Mouse (Mus musculus) left cerebral cortex, postnatal 36 days (tissue): Measurements from ENCODE around the gene Btbd17. TPM values are rescaled to one million over a fixed set of nuclear protein-coding genes. Genes with fewer than 3 reads are reported as not detected.
A peak's percentile ranks its signal among the peaks of the same experiment; 100 is the strongest.

Source experiments
- DNase-seq, 2 experiments: peaks; one replicate each; pipeline ENCODE4 v3.0.0; 2021 to 2022; ENCODE audit warnings: low spot score in 2 of 2, mixed read lengths in 1 of 2
- intact Hi-C: fragments of 180-260 bp; cut with DNase I; formaldehyde crosslinking; loops from one replicate; pipeline ENCODE4 v1.15.1; 2025
- total RNA-seq, 2 experiments: library from RNA; stranded (reverse); gene quantifications; 2 replicates each; pipeline ENCODE4 v1.2.3; 2021

The Btbd17 gene
- 10 to 100 TPM; 29.1 to 35.8 TPM for total RNA-seq

DNA sequence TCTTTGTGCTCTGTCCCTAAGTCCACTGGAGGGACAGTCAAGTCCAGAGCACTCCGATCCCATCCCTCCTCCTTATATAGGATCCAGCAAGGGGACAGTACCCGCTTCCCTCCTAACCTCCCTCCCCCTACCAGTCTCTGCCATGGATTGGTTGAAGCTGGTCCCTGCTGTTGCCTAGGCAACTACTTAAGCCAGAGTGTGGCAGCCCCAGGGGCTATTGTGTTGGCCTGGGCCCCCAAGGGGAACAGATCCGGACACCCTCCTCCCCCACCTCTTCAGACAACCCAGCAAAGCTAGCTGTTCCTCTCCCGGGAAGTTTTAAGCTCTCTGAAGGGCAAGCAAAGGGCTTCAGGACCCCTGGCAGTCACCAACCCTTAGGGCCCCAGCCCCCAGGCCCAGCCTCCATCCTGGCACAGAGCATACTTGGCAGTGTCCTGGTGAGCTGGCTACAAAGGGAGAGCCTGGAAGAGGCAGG lies at the start of gene Btbd17:
TSS of gene Btbd17 (minus strand) at position 98 of the 475 bp plus-strand sequence.
- intact Hi-C loops = loop anchor here (2.0 to 10.0 kb wide), 2 partner anchors 27 to 121 kb away; partner anchors contain the start of gene Ttyh2
- DNase-seq = peak; percentile 32 to 46

DNA sequence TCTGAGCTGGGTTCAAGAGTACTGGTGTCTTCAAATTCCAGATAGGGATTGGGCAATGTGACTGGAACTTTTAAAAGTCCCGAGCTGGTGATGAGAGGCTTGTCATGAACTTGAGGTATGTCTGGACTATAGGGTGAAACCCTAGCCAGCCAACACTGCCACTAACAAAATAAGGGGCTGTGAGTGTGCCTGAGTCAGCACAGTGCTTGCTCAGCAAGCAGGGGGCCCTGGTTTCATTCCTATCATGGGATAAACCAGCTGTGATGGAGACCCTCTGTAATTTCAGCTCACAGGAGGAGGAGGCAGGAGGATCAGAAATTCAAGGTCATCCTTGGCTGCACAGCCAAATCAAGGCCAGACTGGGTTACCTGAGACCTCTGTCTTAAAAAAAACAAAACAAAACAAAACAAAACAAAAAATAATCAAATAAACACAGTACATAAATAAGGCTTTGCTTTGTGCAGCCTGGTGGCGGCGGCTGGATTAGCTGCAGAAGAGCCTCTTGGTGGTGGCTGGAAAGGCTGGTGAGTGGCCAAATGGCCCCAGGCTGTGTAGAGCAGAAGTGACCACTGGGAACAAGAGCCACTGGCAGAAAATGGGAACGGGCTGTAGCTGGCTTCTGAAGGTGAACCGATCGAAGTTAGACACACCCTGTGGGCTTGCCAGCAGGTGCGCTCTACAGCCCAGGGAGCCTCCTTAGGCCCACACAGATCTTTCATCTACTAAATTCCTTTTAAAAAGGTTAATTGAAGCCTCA lies 48.9 kb upstream of the Btbd17 start:
- DNase-seq = no peak
- intact Hi-C loops = no loop called here

DNA sequence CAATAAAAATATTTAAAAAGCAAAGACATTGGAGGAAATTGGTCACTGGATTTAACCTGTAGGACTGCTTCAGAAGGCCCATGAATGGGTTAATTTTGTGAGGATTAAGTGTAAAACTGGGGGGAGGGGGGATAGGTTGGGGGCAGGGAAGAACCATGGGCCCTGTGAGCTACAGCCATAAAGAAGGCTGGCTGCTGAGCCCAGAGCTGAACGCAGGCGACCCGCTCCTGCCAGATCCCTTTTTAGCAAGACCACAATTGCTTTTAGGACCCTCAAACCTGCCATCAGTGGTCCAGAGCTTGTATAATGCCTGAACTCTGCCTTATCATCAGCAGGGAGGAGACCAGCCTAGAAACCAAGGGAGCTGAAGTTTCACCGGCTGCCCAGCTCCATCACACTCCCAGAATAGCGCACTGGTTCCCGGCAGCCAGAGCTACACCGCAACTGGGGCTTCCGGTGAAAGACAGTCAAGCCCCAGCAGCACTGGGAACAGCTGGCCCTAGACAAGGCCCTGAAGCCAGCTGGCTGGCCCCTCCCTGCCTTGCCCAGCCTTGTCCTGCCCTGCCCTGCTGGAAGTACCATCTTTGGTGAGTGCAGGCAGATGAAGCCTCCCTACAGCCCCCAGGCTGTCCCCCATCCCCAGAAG lies 48.2 kb upstream of the Btbd17 start:
- no peak for DNase-seq

DNA sequence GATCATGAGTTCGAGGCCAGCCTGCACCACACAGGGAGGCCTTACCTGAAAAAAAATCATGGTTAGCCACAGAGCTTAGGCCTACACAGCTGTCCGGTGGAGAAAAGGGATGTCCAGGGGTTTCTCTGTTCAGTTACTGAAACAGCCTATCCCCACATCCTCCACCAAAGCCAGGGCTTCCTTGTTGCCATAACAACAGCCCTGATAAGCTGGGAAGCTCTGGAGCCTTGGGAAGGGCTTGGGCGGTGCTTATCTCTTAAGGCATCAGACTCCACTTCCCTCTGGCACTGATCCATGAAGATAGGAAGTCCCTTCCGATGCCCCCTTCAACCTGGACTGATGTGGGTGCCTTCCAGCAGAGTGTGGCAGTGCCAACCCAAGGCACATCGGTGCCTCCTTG lies 37.4 kb upstream of the Btbd17 start:
- intact Hi-C loops = no loop called here
- DNase-seq = no peak

More for the DNA sequence above, 48.2 kb upstream of the Btbd17 start:
- intact Hi-C loops = no loop called here

DNA sequence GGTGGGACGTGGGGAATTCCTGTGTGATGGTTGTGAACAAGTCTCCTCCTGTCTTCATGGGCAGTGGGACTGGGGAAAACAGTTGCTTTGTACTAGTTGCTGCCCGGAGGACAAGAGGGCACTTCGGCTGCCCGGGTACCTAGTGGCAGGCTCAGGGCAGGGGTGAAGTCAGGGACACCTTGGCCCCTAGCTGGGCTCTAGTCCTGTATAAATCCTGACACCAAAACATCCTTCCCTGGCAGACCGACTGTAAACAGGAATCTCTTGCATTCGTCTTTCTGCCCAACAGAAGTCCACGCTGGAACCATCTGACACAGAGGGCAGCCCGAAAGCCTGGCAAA lies 34.7 kb upstream of the Btbd17 start:
- intact Hi-C loops = no loop called here

DNA sequence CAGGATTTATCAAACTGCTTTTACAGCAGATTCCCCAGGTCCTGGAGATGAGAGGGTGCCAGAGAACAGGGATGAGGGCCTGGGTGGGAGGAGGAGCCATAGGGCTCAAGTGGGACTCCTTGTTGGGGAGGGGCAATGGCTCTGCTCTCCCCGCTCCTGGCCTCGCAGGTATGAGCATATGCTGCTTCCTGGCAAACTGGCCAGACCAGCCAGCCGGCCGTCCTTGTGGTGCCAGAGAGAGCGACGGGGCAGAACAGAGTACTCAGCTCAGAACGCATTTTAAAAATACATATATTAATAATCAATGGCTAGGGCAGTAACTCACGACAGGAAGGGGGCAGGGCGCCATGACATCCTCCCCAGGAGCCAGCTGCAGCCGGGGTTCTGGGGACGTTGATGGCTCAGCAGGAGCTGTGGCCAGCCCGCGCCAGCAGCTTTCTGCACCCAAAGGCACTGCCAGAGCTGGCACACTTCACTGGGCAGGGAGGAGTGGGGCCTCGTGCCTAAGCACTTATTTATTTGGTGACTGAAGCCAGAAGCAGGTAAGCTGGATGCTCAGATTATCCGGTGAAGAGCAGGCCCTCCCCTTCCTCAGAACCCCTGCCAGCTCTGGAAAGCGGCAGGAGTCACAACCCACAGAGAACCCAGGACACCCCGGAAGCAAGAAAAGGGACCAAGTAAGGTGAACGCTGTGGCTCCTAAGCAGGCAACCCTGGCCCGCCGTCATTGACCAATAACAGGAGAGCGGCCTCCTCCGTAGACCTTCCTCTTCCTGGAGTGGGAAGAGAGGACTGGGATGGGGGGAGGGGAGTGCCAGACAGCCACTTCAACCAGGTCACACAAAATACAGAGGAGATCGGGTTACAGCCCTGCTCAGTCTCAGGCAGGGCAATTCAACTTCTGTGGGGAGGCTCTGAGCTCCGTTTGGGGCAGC lies 34.0 kb upstream of the Btbd17 start:
- intact Hi-C loops = no loop called here
- no peak for DNase-seq

More for the DNA sequence above, 34.7 kb upstream of the Btbd17 start:
- DNase-seq = no peak

DNA sequence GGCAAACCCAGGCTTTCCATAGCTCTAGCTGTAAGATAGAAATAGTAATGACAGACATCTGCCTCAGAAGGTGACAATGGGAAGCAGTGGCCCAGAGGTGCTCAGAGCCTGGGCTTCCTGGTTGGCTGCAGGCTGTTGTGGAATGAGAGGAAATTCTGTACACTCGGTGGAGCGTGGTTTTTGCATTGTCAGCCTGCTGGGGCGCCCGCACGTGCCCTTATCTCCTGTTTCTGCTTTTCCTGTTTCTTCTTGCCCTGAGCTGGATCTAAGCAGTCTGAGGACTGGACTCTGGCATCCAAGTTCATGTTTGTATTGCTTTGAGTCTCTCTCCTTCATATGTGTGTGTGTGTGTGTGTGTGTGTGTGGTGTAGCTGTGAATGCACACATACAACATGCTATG lies 30.9 kb upstream of the Btbd17 start:
- intact Hi-C loops = no loop called here
- no peak for DNase-seq

DNA sequence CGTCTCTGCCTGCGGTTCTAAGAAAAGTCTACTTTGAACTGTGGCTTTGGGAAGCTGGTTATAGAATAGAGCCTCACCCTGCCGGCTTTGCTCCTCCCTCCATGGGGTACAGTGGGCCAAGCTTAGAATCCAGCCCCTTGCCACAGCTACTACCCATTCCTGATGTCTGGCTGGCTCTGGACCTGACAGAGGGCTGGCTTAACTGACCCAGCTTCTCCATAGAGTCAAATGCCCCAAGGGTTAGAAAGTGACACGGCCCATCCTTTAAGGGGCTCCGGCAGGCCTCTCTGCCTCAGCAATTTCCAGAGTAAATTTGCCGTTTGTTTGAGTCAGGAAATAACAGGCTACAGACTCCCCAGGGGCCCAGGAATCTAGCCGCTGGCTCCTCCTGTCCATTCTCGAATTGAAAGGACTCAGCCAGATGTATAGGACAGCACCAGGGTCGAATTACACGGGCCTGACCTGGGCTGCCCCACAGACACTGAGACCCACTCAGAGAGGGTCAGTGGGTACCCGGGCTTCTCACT lies 27.5 kb upstream of the Btbd17 start:
- intact Hi-C loops = loop anchor here (2.0 kb wide), 1 partner anchor 28 kb away; the partner anchor contains the start of gene Btbd17
- no peak for DNase-seq

DNA sequence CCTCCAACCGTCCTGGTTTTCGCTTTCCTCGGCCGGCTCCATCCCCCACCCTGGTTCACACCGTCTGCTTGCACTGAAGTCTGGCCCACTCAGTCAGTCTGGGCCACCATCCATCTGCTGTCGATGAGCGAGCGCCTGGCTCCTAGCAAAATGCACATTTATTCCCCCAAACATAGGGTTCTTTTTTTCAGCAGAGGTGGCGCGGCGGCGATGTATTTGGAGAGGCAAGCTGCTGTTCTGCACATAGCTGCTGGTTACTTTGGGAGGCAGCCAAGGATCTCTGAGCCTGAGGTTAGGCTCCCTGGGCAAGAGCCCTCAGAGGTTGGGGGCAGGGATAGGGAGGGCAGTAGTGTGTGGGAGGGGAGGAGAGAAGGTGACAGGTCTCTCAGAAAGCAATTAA lies 27.0 kb upstream of the Btbd17 start:
- intact Hi-C loops = loop anchor here (2.0 kb wide), 1 partner anchor 28 kb away; the partner anchor contains the start of gene Btbd17

DNA sequence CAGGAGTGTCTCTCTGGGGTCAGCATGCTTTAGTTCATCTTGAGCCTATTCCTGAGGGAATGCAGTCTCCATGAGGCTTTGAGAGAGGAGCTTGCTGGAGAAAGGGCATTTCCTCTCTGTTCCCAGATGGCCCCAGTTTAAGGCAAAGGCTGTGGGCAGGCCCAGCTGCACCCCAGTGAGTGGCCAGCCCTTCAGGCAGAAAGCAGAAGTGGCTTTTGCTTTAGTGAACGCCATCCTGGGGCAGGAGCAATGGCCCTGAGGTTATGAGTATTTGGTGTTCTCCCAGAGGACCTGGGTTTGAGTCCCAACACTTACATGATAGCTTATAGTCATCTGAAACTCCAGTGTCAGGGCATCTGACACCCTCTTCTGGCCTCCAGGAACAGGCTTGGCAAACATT lies 25.6 kb upstream of the Btbd17 start:
- intact Hi-C loops = no loop called here
- no peak for DNase-seq

More for the DNA sequence above, 27.0 kb upstream of the Btbd17 start:
- DNase-seq = peak; percentile 87 to 88

DNA sequence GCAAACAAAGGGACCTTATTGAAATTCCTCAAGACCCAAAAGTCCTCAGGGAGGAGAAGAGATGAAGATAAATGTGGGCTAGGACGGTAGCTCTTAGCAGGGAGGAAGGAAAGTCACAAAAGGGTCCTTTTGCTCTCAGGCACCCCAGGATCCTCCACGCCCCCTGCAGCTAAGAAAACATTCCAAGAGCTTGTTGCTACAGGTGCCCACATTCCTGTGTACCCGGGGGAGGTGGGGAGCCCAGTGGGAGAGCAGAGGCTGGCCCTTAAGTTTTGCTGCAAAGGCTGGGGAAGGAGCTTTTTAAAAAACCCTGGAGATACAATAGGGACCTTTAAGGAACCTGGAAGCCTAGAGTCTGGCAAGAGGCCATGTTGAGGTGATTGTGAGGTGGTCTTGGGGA lies 24.7 kb upstream of the Btbd17 start:
- DNase-seq = no peak
- intact Hi-C loops = no loop called here

DNA sequence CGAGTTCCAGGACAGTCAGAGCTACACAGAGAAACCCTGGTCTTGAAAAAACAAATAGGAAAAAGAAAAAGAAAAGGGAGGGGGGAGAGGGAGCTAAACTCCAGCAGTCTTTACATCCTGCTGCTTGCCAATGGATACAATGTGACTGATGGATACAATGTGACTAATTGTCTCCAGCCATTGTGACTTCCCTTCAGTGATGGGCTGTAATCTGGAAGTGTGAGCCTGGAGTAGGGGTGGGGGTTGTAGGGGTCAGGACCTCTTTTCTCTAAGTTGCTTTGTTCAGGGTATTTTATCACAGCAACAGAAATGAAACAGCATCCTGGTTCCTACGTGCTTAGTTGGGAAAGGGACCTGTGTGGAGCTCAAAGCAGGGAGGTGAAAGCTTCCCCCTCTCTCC lies 23.4 kb upstream of the Btbd17 start:
- intact Hi-C loops = no loop called here
- no peak for DNase-seq

DNA sequence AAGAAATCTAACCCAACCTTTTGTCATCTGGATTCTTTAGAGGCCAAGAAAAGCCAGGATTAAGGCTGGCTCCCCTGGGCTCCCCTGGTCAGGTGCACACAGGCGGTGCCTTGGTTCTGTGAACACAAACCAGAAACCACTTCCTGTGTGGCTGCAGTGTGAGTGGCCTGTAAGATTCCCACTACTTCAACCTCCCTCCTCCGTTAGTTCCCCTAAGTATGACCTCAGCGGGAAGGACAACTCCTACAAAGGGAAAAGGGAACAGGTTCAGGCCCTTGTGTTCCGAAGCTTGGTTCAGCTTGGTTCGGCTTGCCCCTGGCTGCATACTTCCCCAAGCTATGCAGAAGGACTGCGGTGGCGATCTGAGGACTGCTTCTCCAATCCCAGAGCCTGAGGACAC lies 22.4 kb upstream of the Btbd17 start:
- intact Hi-C loops = no loop called here
- DNase-seq = no peak

DNA sequence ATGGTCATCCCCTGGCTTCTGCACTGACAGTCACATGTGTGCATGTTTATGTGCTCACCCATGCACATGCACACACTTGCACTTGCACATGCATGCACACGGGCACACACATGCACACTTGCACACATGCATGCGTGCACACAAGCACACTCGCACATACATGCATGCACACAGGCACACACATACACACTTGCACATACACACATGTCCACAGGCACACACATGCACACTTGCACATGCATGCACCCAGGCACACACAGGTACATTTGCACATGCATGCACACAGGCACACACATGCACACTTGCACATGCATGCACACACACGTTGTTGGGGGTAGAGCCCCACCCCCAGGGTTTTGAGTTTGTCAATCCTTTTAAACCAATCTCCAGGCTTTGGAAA lies 21.2 kb upstream of the Btbd17 start:
- intact Hi-C loops = no loop called here
- DNase-seq = no peak

DNA sequence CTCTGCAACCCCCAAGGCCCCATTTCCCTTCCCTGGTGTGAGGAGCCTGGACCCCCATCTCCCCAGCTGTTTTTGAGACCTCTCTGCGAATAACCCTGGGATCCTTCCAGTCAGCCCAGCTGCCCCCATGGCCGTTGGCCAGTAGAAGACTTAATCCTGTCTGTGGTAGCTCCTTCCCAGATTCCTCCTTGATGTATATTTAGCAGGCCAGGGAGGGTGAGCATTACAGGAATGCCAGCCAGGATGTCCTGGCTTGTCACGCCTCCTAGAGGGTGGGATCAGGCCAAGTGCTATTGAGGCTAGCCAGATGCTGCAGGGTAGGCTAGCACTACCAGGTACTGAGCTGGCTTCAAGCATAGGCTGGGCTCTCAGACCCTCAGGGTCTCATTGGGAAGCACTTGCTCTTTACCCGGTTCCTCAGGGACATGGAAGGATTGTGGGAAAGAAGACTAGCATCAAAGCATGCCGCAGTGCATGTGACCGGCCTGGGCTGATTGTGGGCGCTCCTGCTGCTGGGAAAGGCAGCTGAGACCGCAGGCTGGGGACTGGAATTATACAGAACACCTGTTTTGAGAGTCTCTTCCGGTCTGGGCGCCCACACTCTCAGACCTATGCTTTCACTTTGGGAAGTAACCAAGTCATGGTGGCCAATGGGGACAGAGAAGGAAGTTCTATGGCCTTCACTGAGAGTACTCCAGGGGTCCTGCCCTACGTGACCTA lies 19.3 kb upstream of the Btbd17 start:
- DNase-seq = no peak
- intact Hi-C loops = no loop called here

DNA sequence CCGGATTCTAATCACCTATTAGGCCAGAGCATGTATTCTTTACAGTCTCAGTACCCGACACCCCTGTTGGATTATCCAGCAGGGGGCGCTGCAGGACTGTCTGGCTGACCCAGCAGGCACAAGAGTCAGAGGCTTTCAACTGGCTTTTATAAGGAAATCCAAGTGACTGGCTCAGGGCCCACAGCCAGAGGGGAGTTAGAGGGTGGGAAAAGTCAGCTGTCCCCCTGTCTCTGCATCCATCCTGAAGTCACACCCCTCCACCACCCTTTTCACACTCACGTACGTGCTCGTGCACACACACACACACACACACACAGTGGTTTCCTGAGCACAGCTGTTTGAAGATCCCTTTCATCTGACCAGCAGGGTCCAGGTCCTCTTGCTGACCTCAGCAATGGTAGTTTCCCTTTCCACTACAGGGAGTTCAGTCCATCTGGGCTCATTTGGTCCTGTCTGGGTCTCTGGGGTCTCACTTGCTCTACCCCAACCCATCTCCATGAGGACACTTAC lies 17.0 kb upstream of the Btbd17 start:
- intact Hi-C loops = loop anchor here (2.0 kb wide), 3 partner anchors 64 to 100 kb away; no protein-coding TSS in a partner anchor
- DNase-seq = peak; percentile 84 to 90

DNA sequence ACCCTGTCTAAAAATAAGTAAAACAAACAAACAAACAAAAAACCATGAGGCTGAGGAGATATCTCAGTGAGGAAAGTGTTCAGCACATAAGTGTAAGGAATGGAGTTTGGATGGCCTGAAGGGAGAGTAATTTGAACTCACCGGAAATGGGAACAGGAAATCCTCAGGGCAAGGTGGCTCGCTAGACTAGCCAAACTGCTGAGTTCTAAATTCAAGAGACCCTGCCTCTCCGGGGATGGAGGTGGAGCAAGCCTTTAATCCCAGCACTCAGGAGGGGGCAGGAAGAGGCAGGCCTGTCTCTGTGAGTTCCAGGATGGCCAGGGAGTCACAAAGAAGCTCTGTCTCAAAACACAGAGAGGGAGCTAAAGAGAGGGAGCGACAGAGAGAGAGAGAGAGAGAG lies 14.6 kb upstream of the Btbd17 start:
- DNase-seq = no peak
- intact Hi-C loops = no loop called here

DNA sequence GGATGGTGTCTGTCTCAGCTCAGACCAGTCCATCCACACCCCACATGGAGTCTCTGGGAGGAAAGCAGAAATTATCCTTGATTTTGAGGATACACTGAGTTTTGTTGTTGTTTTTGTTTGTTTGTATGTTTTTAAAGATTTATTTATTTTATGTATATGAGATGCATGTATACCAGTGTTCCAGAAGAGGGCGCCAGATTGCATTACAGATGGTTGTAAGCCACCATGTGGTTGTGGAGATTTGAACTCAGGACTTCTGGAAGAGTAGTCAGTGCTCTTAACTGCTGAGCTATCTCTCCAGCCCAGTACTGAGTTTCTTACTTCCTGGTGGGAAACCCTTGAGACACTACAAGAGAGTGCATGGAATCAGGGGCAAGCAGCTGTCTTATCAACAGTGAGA lies 13.6 kb upstream of the Btbd17 start:
- intact Hi-C loops = no loop called here
- DNase-seq = no peak
